1 mouse cellular context compared by ENCODE assay signal in the genomic region with DNA sequence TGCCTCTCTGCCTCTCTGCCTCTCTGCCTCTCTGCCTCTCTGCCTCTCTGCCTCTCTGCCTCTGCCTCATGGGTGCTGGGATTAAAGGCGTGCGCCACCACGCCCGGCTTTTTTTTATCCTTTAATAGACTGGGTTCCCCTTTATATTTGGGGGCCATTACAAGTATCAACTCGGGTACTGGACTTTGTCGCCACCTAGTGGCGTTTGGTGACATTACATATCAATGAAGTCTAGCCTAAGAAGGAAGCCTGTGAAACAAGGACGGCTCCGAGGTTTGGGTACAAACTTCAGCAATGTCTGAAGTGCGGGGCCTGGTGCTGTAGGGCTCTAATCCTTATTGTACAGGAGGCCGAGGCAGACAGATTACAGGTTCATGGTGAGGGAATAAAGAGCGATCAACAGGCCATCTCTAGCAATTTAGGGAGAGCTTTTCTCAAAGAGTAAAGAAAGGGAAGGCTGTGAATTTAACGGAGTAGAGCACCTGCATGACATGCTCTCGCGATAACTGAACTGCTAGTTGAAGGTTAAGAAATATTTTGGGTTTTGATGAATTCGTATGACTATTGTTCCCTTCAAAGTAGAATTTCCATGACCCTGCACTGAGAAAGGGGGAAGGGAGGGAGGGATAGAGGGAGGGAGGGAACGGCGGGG.
TF ChIP-seq lines count a peak whose summit lies in the region.

No protein-coding gene starts in this region.

TF ChIP-seq in C2C12, 6 proteins besides CTCF, POLR2A, EP300 and RAD21:
- TF ChIP-seq CEBPB (IDR thresholded peaks at IDR 0.05; ENCODE audit: low read depth) (no peak), MYOG (IDR thresholded peaks at IDR 0.05; ENCODE audit: control insufficient read depth, extremely low read depth, insufficient read length) (no peak), USF1 (IDR thresholded peaks at IDR 0.05; ENCODE audit: low read depth) (no peak), FOSL1 (IDR thresholded peaks at IDR 0.05; ENCODE audit: insufficient read depth, low read length, poor library complexity, severe bottlenecking) (no peak), MAX (IDR thresholded peaks at IDR 0.05) (no peak), MYOD1 (IDR thresholded peaks at IDR 0.05; ENCODE audit: control insufficient read depth, insufficient read length, low read depth) (no peak)
